Mouse (Mus musculus) embryonic facial prominence, embryonic 10.5 days (tissue): ENCODE data around the gene Gpc6. TPM values are rescaled to one million over a fixed set of nuclear protein-coding genes. Genes with fewer than 3 reads are reported as not detected.
A peak's percentile ranks its signal among the peaks of the same experiment; 100 is the strongest.

Source experiments
- DNase-seq: peaks from one replicate; pipeline ENCODE4 v3.0.0-alpha.2; 2017; ENCODE audit warnings: low spot score
- H3K27ac ChIP-seq: fragments of 300-500 bp; sonication (generic); replicated peaks from 2 replicates; pipeline ENCODE4 v1.5.1; 2016; ENCODE audit warnings: mild to moderate bottlenecking
- H3K27me3 ChIP-seq: fragments of 300-500 bp; sonication (generic); replicated peaks from 2 replicates; pipeline ENCODE4 v1.6.1; 2016; ENCODE audit warnings: low read depth, mild to moderate bottlenecking; ENCODE audit not compliant: poor library complexity, severe bottlenecking
- H3K36me3 ChIP-seq: fragments of 300-500 bp; sonication (generic); replicated peaks from 2 replicates; pipeline ENCODE4 v1.6.1; 2016; ENCODE audit warnings: mild to moderate bottlenecking, moderate library complexity
- H3K4me1 ChIP-seq: fragments of 300-500 bp; sonication (generic); 2 replicates; pipeline ENCODE4 v1.6.1; 2016
- H3K4me3 ChIP-seq: fragments of 300-500 bp; sonication (generic); 2 replicates; pipeline ENCODE4 v1.5.1; 2016; ENCODE audit warnings: mild to moderate bottlenecking, moderate library complexity
- H3K9me3 ChIP-seq: fragments of 300-500 bp; sonication (generic); 2 replicates; pipeline ENCODE4 v1.6.1; 2016; ENCODE audit warnings: mild to moderate bottlenecking
- WGBS: fragments of 180-500 bp; shearing (Covaris S2); methylation state at CpG from one replicate; pipeline ENCODE4 v1.1.7; 2016; 5-methylcytosine and 5-hydroxymethylcytosine counted together
- polyA plus RNA-seq: library from polyadenylated mRNA; unstranded; fragments of >200 nt; fragmentation: Nextera tagmentation; extraction: Ambion mirVana; gene quantifications from 2 replicates; pipeline ENCODE4 v1.2.1, GENCODE M21; 2016

Gene Gpc6
- polyA plus RNA-seq, 1 experiment from 2014 or later, result 41.4 TPM

- WGBS, result 75% methylated on average over 7 of the region's 7 CpGs
- H3K27me3 ChIP-seq, result no peaks in the 10 kb centered on the region
- DNase-seq, result no peak
- peaks cover 29% of the 10 kb centered on the region for H3K4me1 ChIP-seq
- peak overlapping the region; percentile 90 for H3K4me3 ChIP-seq
- no peaks in the 10 kb centered on the region for H3K9me3 ChIP-seq
- no peaks in the 10 kb centered on the region for H3K36me3 ChIP-seq
- H3K27ac ChIP-seq, result no peak overlapping the region
Measured at GRCm38 (mm10) chr14:116928796-116929529, 3.8 kb downstream of the Gpc6 start.

- H3K9me3 ChIP-seq, result no peaks in the 10 kb centered on the region
- H3K27ac ChIP-seq, result no peak overlapping the region
- H3K36me3 ChIP-seq, result peaks cover 16% of the 10 kb centered on the region
- peaks cover 15% of the 10 kb centered on the region for H3K4me1 ChIP-seq
- no peaks in the 10 kb centered on the region for H3K27me3 ChIP-seq
- no peak for DNase-seq
- 83% methylated on average over 5 of the region's 5 CpGs for WGBS
- no peak overlapping the region for H3K4me3 ChIP-seq
Measured at GRCm38 (mm10) chr14:116933825-116934224, 8.7 kb downstream of the Gpc6 start.

GRCm38 (mm10) chr14:116937910-116938560 lies 12.9 kb downstream of the Gpc6 start:
- Histone ChIP-seq H3K9me3 (no peaks in the 10 kb centered on the region), H3K27ac (no peak overlapping the region), H3K27me3 (no peaks in the 10 kb centered on the region), H3K4me1 (peaks cover 4% of the 10 kb centered on the region; the same call in 1 of the 2 replicates), H3K4me3 (no peak overlapping the region), H3K36me3 (peaks cover 41% of the 10 kb centered on the region)
- no peak for DNase-seq
- WGBS, result 83% methylated on average over 14 of the region's 14 CpGs

- H3K9me3 ChIP-seq, result no peaks in the 10 kb centered on the region
- H3K27ac ChIP-seq, result no peak overlapping the region
- WGBS, result 91% methylated on average over 9 of the region's 9 CpGs
- no peak for DNase-seq
- H3K4me3 ChIP-seq, result no peak overlapping the region
- no peaks in the 10 kb centered on the region for H3K27me3 ChIP-seq
- peaks cover 46% of the 10 kb centered on the region for H3K36me3 ChIP-seq
- H3K4me1 ChIP-seq, result peaks cover 4% of the 10 kb centered on the region; the same call in 1 of the 2 replicates
Measured at GRCm38 (mm10) chr14:116938735-116939134, 13.6 kb downstream of the Gpc6 start.

- peaks cover 4% of the 10 kb centered on the region; the same call in 1 of the 2 replicates for H3K4me1 ChIP-seq
- no peak overlapping the region for H3K27ac ChIP-seq
- H3K4me3 ChIP-seq, result no peak overlapping the region
- 87% methylated on average over 1 of the region's 1 CpGs for WGBS
- DNase-seq, result no peak
- H3K9me3 ChIP-seq, result peaks cover 4% of the 10 kb centered on the region; the same call in 1 of the 2 replicates
- H3K36me3 ChIP-seq, result peaks cover 55% of the 10 kb centered on the region
- H3K27me3 ChIP-seq, result no peaks in the 10 kb centered on the region
Measured at GRCm38 (mm10) chr14:116939561-116939960, 14.4 kb downstream of the Gpc6 start.

- H3K4me3 ChIP-seq, result no peak overlapping the region
- no peak overlapping the region for H3K27ac ChIP-seq
- DNase-seq, result no peak
- H3K9me3 ChIP-seq, result peaks cover 4% of the 10 kb centered on the region; the same call in 1 of the 2 replicates
- no peaks in the 10 kb centered on the region for H3K27me3 ChIP-seq
- 94% methylated on average over 4 of the region's 4 CpGs for WGBS
- H3K4me1 ChIP-seq, result peaks cover 4% of the 10 kb centered on the region; the same call in 1 of the 2 replicates
- H3K36me3 ChIP-seq, result peaks cover 73% of the 10 kb centered on the region
Measured at GRCm38 (mm10) chr14:116941772-116942171, 16.7 kb downstream of the Gpc6 start.

- Histone ChIP-seq H3K27me3 (no peaks in the 10 kb centered on the region), H3K4me3 (no peak overlapping the region), H3K27ac (no peak overlapping the region), H3K4me1 (no peaks in the 10 kb centered on the region; the same call in 1 of the 2 replicates), H3K9me3 (peaks cover 7% of the 10 kb centered on the region; the same call in 1 of the 2 replicates), H3K36me3 (peaks cover 72% of the 10 kb centered on the region)
- 93% methylated on average over 7 of the region's 7 CpGs for WGBS
- DNase-seq, result no peak
Measured at GRCm38 (mm10) chr14:116943751-116944150, 18.6 kb downstream of the Gpc6 start.

- no peak overlapping the region for H3K27ac ChIP-seq
- WGBS, result 92% methylated on average over 6 of the region's 6 CpGs
- peaks cover 79% of the 10 kb centered on the region for H3K36me3 ChIP-seq
- H3K27me3 ChIP-seq, result no peaks in the 10 kb centered on the region
- no peaks in the 10 kb centered on the region for H3K4me1 ChIP-seq
- no peak for DNase-seq
- H3K4me3 ChIP-seq, result no peak overlapping the region
- peaks cover 7% of the 10 kb centered on the region; the same call in 1 of the 2 replicates for H3K9me3 ChIP-seq
Measured at GRCm38 (mm10) chr14:116945975-116946374, 20.9 kb downstream of the Gpc6 start.

- Histone ChIP-seq H3K27ac (no peak overlapping the region), H3K9me3 (peaks cover 11% of the 10 kb centered on the region; the same call in 1 of the 2 replicates), H3K4me3 (no peak overlapping the region), H3K4me1 (no peaks in the 10 kb centered on the region), H3K36me3 (peaks cover 88% of the 10 kb centered on the region), H3K27me3 (no peaks in the 10 kb centered on the region)
- 96% methylated on average over 6 of the region's 6 CpGs for WGBS
- DNase-seq, result no peak
Measured at GRCm38 (mm10) chr14:116947461-116947860, 22.3 kb downstream of the Gpc6 start.

- H3K27ac ChIP-seq, result no peak overlapping the region
- peaks cover 87% of the 10 kb centered on the region for H3K36me3 ChIP-seq
- H3K9me3 ChIP-seq, result peaks cover 12% of the 10 kb centered on the region; the same call in 1 of the 2 replicates
Measured at GRCm38 (mm10) chr14:116947939-116948591, 22.9 kb downstream of the Gpc6 start.

GRCm38 (mm10) chr14:116957154-116957553 lies 32.0 kb downstream of the Gpc6 start:
- DNase-seq, result no peak
- H3K9me3 ChIP-seq, result peaks cover 4% of the 10 kb centered on the region; the same call in 1 of the 2 replicates
- no peaks in the 10 kb centered on the region for H3K4me1 ChIP-seq
- no peak overlapping the region for H3K27ac ChIP-seq
- H3K36me3 ChIP-seq, result peaks cover 19% of the 10 kb centered on the region
- H3K27me3 ChIP-seq, result no peaks in the 10 kb centered on the region
- no peak overlapping the region for H3K4me3 ChIP-seq

More at GRCm38 (mm10) chr14:116947939-116948591, 22.9 kb downstream of the Gpc6 start:
- Histone ChIP-seq H3K27me3 (no peaks in the 10 kb centered on the region), H3K4me3 (no peak overlapping the region), H3K4me1 (no peaks in the 10 kb centered on the region)
- DNase-seq, result no peak
- 88% methylated on average over 5 of the region's 5 CpGs for WGBS

- Histone ChIP-seq H3K9me3 (no peaks in the 10 kb centered on the region), H3K4me3 (no peak overlapping the region), H3K27ac (no peak overlapping the region), H3K36me3 (no peaks in the 10 kb centered on the region), H3K27me3 (no peaks in the 10 kb centered on the region), H3K4me1 (peaks cover 10% of the 10 kb centered on the region)
- no peak for DNase-seq
- 65% methylated on average over 6 of the region's 6 CpGs for WGBS
Measured at GRCm38 (mm10) chr14:116964837-116965236, 39.7 kb downstream of the Gpc6 start.
